Mouse (Mus musculus) embryo, embryonic 9.5 days (tissue): ENCODE results near the gene Nmur2.

ENCODE experiments used
- DNase-seq: peaks from one replicate; pipeline ENCODE4 v3.0.0-alpha.2; 2017; ENCODE audit errors: extremely low spot score

Gene Nmur2

DNA sequence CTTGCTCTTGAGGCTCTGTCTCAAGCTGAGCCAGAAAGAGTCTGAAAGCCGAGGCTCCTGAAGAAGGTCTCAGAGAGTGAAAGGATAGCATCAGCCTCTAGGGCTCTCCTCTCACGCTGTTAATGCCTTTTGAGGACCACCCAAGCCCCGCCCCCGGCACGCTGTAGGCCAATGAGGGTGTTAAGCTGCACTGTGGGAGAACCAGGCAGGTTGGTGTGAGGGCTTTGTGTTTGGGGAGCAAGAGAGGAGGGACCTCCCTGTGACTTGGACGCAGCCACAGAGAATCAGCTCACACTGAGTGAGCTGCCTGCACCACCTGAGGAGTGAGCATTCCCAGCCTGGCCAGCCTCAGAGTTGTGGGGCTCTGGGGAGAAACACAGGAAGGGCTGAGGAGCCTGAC is at the start of gene Nmur2:
TSS of gene Nmur2 (minus strand) at position 94 of the 400 bp plus-strand sequence.
- peak; percentile 39 for DNase-seq

DNA sequence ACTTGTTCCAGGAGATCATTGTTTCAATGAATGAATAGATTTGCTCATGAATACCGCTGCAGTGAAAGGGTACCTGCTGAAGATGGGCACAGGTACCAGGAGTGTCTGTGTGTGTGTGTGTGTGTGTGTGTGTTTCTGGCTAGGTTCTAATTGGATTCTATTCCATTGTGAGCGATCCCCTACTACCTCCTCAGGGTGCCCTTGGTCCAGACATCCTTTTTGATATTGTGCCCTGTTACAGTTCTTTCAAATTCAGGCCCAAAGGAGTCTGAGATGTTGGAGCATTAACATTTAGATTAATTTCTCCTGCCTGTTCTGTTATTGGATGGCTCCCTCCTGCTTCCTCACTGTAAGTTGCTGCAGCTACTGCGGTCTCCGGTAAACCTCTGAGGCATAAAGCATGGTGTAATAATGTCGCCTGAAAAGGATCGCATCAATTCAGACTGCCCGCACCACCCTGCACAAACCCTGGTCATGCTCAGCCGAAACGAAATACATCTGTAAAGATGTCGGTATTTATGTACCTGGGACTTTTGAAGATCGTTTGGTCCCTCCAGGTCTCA is 48.4 kb upstream of the Nmur2 start:
- DNase-seq = no peak

DNA sequence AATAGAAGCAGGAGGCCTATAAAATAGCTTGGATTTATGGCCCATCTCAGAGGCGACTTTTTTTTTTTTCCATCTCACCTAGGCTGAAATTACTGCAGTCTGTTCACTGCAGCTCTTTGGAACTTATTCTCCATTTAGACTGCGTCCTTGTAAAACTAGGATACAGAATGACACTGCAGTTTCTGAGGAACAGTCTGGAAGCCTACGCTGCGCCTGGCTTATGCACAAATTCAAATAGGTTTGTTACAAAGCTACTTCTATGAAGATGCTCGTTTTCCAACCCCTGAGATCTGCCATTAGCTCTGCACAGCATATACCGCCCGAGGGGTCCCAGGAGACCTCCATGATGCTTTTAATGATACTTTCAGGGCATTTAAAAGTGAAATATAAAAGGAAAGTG is 31.3 kb upstream of the Nmur2 start:
- DNase-seq = no peak

DNA sequence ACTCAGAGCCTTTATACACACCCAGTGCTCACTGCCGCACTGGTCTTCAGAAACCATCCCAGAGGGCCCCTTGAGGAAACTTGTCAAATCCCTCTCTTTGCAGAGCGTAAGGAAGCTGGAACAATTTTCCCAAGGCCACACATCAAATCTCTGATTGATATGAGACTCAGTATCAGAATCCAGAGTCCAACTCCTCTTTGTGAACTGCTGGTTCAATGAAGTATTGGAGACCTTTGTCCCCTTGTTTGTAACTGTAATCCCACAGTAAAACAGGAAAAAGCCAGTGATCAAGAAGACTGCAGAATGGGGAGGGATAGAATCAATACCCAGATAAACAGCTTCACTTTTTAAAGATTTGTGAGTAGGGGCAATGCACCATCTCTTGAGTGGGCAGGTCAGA is 28.8 kb upstream of the Nmur2 start:
- DNase-seq = no peak

DNA sequence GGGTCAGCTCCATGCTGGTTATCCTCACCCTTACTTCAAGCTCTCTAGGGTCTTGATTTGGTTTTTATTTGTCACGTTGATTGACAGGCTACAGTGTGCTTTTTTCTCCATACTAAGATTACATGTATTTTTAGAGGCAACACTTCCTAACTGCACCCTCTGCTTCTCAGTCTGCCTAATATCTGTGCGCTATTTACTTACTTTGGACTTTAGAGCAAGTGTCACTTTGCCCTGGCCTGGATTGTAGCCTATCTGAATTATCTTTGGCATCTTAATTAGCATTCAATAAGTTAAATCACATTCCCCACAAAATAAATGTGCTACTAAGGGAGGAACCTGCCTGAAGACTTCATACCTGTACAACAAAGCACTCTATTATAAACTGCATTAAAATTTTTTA is 24.3 kb upstream of the Nmur2 start:
- no peak for DNase-seq

DNA sequence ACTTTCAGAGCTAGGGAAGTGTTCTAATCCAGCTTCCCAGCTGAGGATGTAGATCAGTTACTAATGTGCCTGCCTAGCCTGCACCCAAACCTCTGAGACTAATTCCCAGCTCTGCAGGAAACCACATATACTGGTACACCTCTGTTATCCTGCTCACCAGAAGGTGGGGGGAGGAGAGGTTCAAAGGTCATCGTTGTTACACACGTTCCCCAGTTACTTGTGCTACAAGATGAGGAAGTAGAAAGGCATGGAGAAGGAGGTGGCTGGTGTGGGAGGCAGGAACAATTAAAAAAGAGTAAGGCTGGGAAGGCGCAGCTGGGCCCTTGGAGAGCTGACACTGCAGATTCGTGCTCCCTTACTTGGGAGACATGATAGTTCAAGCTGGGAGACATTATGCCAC is 23.8 kb upstream of the Nmur2 start:
- no peak for DNase-seq

DNA sequence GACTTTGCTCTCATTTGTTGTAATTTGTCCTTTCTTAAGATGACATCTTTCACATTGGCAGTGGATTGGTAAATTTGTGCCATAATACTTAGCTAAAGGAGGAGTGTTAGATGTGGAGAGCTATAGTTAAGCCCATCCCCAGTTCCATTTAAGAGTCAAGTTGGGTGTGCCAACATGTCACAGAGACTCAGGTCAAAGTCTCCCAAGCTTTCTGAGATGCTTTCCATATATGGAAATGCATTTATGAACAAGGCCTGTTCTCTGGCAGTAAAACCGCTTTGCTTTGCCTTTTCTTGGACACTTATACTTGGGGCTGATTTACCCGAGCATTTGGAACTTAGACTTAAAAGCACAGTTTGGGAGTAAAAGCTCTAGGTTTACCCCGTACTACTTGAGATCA is 18.4 kb upstream of the Nmur2 start:
- DNase-seq = no peak

DNA sequence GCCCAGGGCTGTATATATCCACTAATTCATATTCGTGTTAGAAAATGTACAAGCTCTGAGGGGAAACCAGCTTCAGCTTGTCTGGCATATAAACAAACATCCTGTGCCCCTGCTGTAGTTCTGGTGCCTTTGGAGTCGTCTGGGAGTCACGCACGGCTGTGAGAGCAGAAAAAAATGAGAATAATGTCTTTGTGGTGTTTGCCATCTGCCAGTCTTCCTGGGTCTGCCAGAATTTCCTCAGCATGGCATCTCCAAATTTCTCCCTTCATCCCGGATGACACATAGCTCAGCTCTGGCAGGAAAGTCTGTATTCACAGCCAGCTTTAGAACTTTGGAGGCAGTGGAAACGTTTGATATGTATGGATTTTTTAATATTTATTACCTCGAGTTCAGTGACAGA is 13.6 kb upstream of the Nmur2 start:
- no peak for DNase-seq

DNA sequence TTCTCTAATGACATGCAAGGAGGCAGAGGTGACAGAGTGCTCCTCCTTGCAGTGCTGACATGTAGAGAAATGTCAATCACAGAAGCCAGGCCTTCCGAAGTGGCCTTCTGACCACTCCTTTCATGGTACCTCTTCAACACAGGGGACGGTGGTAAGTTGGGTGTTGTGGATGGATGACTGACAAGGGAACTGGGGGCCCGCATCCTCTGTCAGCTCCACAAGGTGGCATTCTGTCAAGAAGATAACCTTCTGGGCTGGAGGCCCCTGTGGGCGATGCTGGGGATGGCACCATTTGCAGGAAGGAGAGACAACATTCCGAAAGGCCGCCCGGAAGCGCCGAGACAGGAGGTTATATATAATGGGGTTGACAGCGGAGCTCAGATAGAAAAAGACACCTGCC is 14.0 kb downstream of the Nmur2 start:
- DNase-seq = no peak

DNA sequence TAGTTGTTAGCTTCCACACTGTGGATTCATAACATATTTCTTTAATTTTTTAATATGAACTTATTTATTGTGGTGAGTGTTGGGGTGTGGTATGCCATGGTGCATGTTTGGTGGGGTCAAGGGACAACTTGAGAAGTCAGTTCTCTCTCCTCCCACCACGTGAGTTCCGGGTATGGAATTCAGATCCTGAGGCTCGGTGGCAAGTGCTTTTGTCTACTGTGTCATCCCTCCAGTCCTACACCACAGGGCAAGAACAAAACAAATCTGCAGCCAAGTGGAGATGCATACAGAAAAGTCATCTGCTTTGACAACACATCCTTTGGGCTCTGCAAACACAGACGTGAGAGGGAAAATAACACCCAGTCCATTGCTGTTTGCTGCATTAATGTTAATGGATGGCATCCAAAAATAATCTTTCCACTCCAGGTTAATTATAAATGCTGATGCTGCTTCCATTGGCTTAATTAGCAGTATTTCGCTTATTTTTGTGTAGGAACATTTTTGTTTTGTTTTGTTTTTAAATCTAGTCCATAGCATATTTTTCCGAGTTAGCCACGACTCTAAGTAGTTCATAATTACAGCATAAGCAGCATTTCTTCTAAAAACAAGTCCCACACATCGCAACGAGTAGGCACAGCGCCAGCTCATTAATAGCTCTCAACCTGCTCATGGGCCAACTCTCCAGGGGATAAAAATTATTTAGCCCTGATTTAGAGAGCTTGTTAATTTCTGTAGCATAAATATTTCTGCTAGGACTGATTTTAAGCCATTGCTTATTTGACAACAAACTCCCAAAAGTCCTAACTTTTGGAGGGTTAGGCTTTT is 14.9 kb downstream of the Nmur2 start:
- no peak for DNase-seq

DNA sequence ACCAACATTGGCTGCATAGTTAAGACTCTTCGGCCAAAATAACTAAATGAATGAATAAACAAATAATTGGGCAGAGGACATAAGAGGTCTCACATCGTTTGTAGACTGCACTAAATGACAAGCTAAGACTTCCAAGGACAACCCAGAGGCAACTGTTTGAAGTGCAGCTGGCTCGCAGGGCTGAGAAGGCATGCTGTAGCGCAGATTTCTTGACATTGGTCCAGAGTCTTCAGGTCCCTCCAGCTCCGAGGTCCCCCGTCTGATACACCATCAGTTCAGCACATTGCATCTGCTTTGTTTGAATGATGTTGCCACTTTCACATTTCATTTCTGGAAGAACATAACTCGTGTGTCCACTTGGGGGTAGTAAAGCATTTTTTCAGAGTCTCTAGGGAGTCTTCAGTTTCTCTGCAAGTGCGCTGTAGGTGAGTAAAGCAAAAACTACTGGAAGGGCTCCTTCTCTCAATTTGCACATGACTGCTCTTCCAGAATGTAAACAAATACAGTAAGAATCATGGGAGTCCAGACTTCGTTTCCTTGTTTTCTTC is 27.2 kb downstream of the Nmur2 start:
- no peak for DNase-seq

DNA sequence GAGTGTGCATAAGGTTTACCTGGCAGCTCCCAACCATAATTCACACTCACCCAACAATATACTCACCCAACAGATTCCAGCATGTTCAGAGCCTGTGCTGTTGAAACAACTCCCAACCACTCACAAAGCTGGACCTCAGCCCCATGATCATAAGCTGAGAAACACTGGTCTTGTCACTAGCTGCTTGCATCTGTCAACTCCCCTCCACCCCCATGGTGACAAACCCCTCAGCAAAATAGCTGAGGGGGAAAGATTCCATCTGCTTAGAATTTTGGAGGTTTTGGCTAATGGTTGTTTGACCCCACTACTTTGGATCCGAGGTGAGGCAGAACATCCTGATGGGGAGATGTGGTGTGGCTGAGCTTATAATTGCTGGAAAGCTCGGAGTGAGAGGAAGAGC is 28.4 kb downstream of the Nmur2 start:
- no peak for DNase-seq

DNA sequence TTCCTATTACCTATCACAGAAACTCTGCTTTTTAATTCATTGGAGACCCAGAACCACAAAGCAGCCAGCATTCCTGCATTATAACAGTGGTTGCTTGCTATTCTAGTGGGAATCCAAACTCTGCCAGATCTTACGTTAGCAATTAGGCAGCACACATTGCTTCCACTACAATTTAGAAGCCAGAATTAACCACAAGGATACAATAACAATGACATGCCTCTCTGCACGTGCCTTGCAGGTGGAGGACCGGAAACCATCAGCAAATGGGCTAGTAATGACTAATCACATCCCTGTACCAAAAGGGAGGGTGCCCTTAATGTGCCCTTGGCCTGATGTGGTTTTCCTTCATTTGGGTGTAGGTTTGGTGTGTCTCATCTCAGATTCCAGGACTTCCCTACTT is 32.5 kb downstream of the Nmur2 start:
- no peak for DNase-seq

DNA sequence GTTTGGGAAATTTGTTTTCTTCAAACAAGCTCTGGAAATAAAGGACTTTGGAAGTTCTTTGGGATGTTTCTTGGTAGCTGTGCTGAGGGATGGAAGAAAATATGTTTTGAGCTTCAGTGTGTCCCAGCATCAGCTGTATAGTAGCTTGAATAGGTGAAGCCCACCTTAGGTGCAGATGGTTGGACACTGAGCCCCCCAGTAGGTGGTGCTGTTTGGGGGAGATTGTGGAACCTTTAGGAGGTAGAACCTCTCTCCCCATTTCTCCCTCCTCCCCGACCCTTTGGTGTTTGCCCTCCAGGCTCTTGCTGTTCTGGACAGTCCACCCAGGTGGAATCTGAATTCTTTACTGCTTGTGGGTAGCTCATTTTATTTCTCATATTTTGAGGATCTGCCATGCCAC is 48.0 kb downstream of the Nmur2 start:
- no peak for DNase-seq

DNA sequence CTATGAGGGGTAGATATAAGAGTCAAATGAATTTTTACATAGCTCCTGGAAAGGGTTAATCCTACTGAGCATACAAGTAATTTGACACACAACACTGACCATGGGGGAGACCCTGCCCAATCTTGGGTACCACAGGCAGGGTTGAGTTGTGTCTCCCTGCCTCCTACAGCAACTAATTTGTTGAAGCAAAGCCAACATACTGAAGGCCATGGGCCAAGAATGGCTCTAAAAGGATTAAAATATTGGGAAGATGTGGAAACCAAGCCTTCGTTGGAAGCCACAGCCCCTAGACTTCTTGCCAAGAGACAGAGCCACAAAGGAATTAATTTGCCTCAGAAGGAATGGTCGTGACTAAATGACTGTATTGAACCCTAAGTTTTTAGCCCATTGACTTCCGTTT is 48.7 kb downstream of the Nmur2 start:
- DNase-seq = no peak

DNA sequence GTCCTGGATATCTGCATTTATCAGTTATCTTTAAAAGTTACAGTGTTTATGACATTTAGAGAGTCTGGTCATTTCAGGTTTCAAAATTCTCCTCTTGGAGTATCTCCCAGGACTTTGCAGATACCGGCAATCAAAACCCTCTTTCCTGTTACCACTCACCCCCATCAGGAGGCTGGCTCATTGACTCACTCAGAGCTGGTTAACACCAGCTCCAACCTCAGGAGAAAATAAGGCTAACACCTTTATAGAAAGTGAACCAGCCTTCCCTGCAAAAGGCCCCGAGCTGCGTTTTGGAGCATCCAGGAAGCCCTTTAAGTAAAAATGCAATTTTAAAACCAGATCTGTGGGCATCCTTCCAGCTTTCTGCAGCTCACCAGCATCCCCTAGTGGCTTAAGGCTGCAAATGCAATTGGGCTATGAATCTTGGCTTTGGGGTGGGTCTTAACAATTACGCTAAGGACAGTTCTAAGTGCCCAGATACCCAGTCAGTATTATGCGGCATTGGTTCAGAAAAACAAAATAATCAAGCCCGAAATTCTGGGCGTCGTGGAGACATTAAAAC is 49.2 kb downstream of the Nmur2 start:
- DNase-seq = peak; percentile 72

DNA sequence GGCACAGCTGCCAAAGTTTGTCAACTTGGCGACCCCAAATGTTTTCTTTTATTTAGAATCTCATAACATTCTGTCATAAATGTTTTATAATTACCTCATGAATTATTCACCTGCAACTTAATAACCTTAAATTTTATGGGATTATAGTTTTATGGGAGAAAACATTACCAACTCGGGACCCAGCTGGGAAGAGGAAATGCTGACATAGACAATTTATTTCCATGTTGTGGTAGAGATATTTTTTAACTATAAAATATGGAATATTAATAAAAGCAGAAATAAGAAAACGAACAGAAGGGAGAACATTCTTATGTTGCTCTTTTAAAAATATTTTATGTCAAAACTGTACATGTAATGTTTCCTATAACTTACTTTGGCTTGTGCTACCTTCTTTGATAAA is 56.2 kb downstream of the Nmur2 start:
- no peak for DNase-seq

DNA sequence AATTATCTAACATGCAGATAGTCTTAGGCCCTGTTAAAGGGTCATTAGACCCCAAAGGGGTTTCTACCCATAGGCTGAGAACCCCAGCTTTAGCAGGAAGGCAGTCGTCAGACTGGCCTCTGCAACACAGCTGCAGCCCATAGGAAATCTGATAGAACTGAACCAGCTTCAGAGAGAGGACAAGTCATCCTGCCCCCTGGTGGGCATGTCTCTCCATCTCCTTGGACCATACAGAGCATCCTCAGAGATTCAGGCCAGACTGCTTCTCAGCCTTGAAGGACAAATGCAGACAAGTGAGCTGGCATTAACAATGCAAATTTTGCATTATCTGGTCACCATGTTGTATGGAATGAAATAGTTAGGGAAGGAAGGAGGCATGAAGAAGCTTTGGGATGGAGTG is 59.2 kb downstream of the Nmur2 start:
- DNase-seq = no peak

DNA sequence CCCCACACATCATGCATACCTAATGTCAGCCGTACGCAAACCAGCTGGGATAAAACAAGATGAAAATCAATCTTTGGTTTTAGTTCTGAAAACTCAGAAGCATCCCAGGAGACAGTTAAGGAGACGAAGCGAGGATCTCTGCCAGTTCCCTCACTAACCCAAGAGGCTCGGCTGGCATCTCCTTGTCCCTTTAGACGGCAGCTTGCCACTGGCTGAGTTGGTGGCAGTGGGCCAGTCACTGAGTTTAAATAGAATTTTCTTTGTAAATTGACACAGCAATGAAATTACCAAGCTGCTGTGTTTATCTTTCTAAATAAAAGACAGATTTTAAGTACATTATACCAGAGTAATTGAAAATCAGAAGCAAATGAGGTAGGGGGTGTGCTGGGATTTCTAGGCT is 62.7 kb downstream of the Nmur2 start:
- DNase-seq = no peak
